Mouse (Mus musculus) MEL (cell line): ENCODE data around the gene Canx.
A peak's percentile ranks its signal among the peaks of the same experiment; 100 is the strongest.

ENCODE experiments used
- BHLHE40 ChIP-seq: IDR thresholded peaks from 2 replicates; pipeline ENCODE4 v1.6.1; 2012; ENCODE audit warnings: low read depth, mild to moderate bottlenecking, inconsistent platforms, low read length, improper control_type of control experiment, borderline replicate concordance
- CHD2 ChIP-seq: IDR thresholded peaks from 2 replicates; pipeline ENCODE4 v1.6.1; 2011; ENCODE audit warnings: low read length, improper control_type of control experiment
- CTCF ChIP-seq, 3 experiments: IDR thresholded peaks in 2 of 3; conservative IDR thresholded peaks in 1 of 3; 2 replicates each; pipeline ENCODE4 v1.5.1; 2011 to 2012; ENCODE audit warnings: low read length in 3 of 3, low read depth in 2 of 3, mild to moderate bottlenecking in 2 of 3, improper control_type of control experiment in 1 of 3, inconsistent platforms in 1 of 3, mixed read lengths in 1 of 3, moderate library complexity in 1 of 3; ENCODE audit not compliant: control insufficient read depth in 1 of 3, insufficient read depth in 1 of 3, poor library complexity in 1 of 3, severe bottlenecking in 1 of 3
- EP300 ChIP-seq, 2 experiments: IDR thresholded peaks; 2 replicates each; pipeline ENCODE4 v1.6.1; 2011; ENCODE audit warnings: improper control_type of control experiment in 2 of 2, low read length in 2 of 2, low read depth in 1 of 2, mild to moderate bottlenecking in 1 of 2
- GABPA ChIP-seq: IDR thresholded peaks from 2 replicates; pipeline ENCODE4 v1.6.1; 2012; ENCODE audit warnings: low read depth, mild to moderate bottlenecking, inconsistent platforms, low read length, improper control_type of control experiment, moderate library complexity
- GATA1 ChIP-seq: IDR thresholded peaks from 2 replicates; pipeline ENCODE4 v1.6.1; 2011; ENCODE audit warnings: low read depth, low read length, improper control_type of control experiment
- MAX ChIP-seq: IDR thresholded peaks from 2 replicates; pipeline ENCODE4 v1.6.1; 2011; ENCODE audit warnings: low read length, improper control_type of control experiment
- MAZ ChIP-seq: IDR thresholded peaks from 2 replicates; pipeline ENCODE4 v1.6.1; 2012; ENCODE audit warnings: low read depth, mild to moderate bottlenecking, inconsistent platforms, low read length, improper control_type of control experiment
- MYC ChIP-seq: IDR thresholded peaks from 2 replicates; pipeline ENCODE4 v1.6.1; 2011; ENCODE audit warnings: low read depth, mild to moderate bottlenecking, low read length, improper control_type of control experiment, moderate library complexity
- POLR2A ChIP-seq, 2 experiments: IDR thresholded peaks; 2 replicates each; pipeline ENCODE4 v1.6.1; 2011 to 2012; ENCODE audit warnings: low read length in 2 of 2, mild to moderate bottlenecking in 2 of 2, control low read depth in 1 of 2, improper control_type of control experiment in 1 of 2, low read depth in 1 of 2, moderate library complexity in 1 of 2; ENCODE audit not compliant: control insufficient read depth in 1 of 2, insufficient read depth in 1 of 2, poor library complexity in 1 of 2
- POLR2AphosphoS2 ChIP-seq: IDR thresholded peaks from 2 replicates; pipeline ENCODE4 v1.6.1; 2011; ENCODE audit warnings: low read length, improper control_type of control experiment
- RCOR1 ChIP-seq: IDR thresholded peaks from 2 replicates; pipeline ENCODE4 v1.6.1; 2012; ENCODE audit warnings: low read depth, mild to moderate bottlenecking, inconsistent platforms, low read length, improper control_type of control experiment
- UBTF ChIP-seq: IDR thresholded peaks from 2 replicates; pipeline ENCODE4 v1.6.1; 2012; ENCODE audit warnings: low read depth, mild to moderate bottlenecking, inconsistent platforms, low read length, improper control_type of control experiment, moderate library complexity, borderline replicate concordance; ENCODE audit not compliant: insufficient read depth
- ZC3H11A ChIP-seq: IDR thresholded peaks from 2 replicates; pipeline ENCODE4 v1.6.1; 2012; ENCODE audit warnings: low read depth, mild to moderate bottlenecking, inconsistent platforms, low read length, improper control_type of control experiment

GRCm38 (mm10) chr11:50329378-50329777 lies 3.9 kb upstream of the Canx start:
- TF ChIP-seq UBTF (no peak), GABPA (no peak), BHLHE40 (no peak), MYC (no peak), CTCF (IDR thresholded peaks at IDR 0.05 in 2 of 3, conservative IDR thresholded peaks at IDR 0.05 in 1 of 3; ENCODE audit: control insufficient read depth in 1 of 3, insufficient read depth in 1 of 3, low read depth in 2 of 3, low read length in 3 of 3, poor library complexity in 1 of 3, severe bottlenecking in 1 of 3) (no peak), CHD2 (no peak), POLR2AphosphoS2 (no peak), EP300 (IDR thresholded peaks at IDR 0.05; ENCODE audit: low read depth in 1 of 2, low read length in 2 of 2) (peak; percentile 40 to 68), POLR2A (IDR thresholded peaks at IDR 0.05; ENCODE audit: control insufficient read depth in 1 of 2, insufficient read depth in 1 of 2, low read depth in 1 of 2, low read length in 2 of 2, poor library complexity in 1 of 2) (no peak), RCOR1 (no peak), GATA1 (0 out of 2 replicates have a peak, but pooled peaks have one; percentile 19), MAX (no peak), MAZ (no peak), ZC3H11A (no peak)
